Mouse (Mus musculus) neural tube, embryonic 13.5 days (tissue): Measurements from ENCODE around the gene Nrap. TPM values are rescaled to one million over a fixed set of nuclear protein-coding genes. Genes with fewer than 3 reads are reported as not detected.
A peak's percentile ranks its signal among the peaks of the same experiment; 100 is the strongest.

Experiments
- ATAC-seq: fragments of 200-750 bp; cut with Nextera tagmentation; 2 replicates; pipeline ENCODE4 v1.8.0; 2017; ENCODE audit warnings: low read depth, mild to moderate bottlenecking, moderate TSS enrichment, moderate library complexity
- H3K27ac ChIP-seq: fragments of 300-500 bp; sonication (generic); replicated peaks from 2 replicates; pipeline ENCODE4 v1.5.1; 2015; ENCODE audit warnings: moderate library complexity, mild to moderate bottlenecking, inconsistent platforms
- H3K27me3 ChIP-seq: fragments of 300-500 bp; sonication (generic); 2 replicates; pipeline ENCODE4 v1.6.1; 2015; ENCODE audit warnings: mild to moderate bottlenecking, inconsistent platforms
- H3K36me3 ChIP-seq: fragments of 300-500 bp; sonication (generic); 2 replicates; pipeline ENCODE4 v1.6.1; 2015; ENCODE audit warnings: mild to moderate bottlenecking, inconsistent platforms
- H3K4me1 ChIP-seq: fragments of 300-500 bp; sonication (generic); replicated peaks from 2 replicates; pipeline ENCODE4 v1.6.1; 2015; ENCODE audit warnings: inconsistent platforms
- H3K4me2 ChIP-seq: fragments of 300-500 bp; sonication (generic); 2 replicates; pipeline ENCODE4 v1.6.1; 2015; ENCODE audit warnings: inconsistent platforms, mild to moderate bottlenecking, moderate library complexity
- H3K4me3 ChIP-seq: fragments of 300-500 bp; sonication (generic); 2 replicates; pipeline ENCODE4 v1.5.1; 2015; ENCODE audit warnings: mild to moderate bottlenecking, inconsistent platforms
- H3K9ac ChIP-seq: fragments of 300-500 bp; sonication (generic); 2 replicates; pipeline ENCODE4 v1.6.1; 2015; ENCODE audit warnings: moderate library complexity, mild to moderate bottlenecking, inconsistent platforms
- H3K9me3 ChIP-seq: fragments of 300-500 bp; sonication (generic); 2 replicates; pipeline ENCODE4 v1.6.1; 2016; ENCODE audit warnings: inconsistent platforms
- WGBS: fragments of 180-500 bp; shearing (Covaris S2); methylation state at CpG from one replicate; pipeline ENCODE4 v1.1.7; 2015; 5-methylcytosine and 5-hydroxymethylcytosine counted together
- polyA plus RNA-seq: library from polyadenylated mRNA; unstranded; fragments of >200 nt; fragmentation: Nextera tagmentation; extraction: Ambion mirVana; gene quantifications from 2 replicates; pipeline ENCODE4 v1.2.1, GENCODE M21; 2015

Gene Nrap
- 0.32 and 0.40 TPM in 2 replicates for polyA plus RNA-seq

- Histone ChIP-seq H3K9ac (no peak within 1 kb of the TSS), H3K4me1 (no peaks in the 10 kb centered on the region), H3K36me3 (no peaks in the 10 kb centered on the region), H3K27ac (no peak within 1 kb of the TSS), H3K9me3 (no peaks in the 10 kb centered on the region), H3K4me3 (no peak within 1 kb of the TSS), H3K4me2 (no peak within 1 kb of the TSS), H3K27me3 (peaks cover 35% of the 10 kb centered on the region)
- WGBS = 89% methylated on average over 11 of the region's 11 CpGs
- no peak for ATAC-seq
Measured at GRCm38 (mm10) chr19:56389879-56390278, at the start of gene Nrap. Nrap (minus strand) TSS chr19:56390037.

GRCm38 (mm10) chr19:56439072-56439434 lies 49.2 kb upstream of the Nrap start:
- 90% methylated on average over 6 of the region's 6 CpGs for WGBS
- Histone ChIP-seq H3K27ac (no peak overlapping the region), H3K9me3 (no peaks in the 10 kb centered on the region), H3K9ac (no peak overlapping the region), H3K4me2 (no peak overlapping the region), H3K4me1 (0 out of 2 replicates have a peak, but pooled peaks cover 4% of the 10 kb centered on the region), H3K4me3 (no peak overlapping the region), H3K36me3 (no peaks in the 10 kb centered on the region), H3K27me3 (no peaks in the 10 kb centered on the region)
- ATAC-seq = no peak

- Histone ChIP-seq H3K9ac (no peak overlapping the region), H3K9me3 (no peaks in the 10 kb centered on the region), H3K4me1 (0 out of 2 replicates have a peak, but pooled peaks cover 4% of the 10 kb centered on the region), H3K4me3 (no peak overlapping the region), H3K4me2 (no peak overlapping the region), H3K27ac (no peak overlapping the region), H3K27me3 (no peaks in the 10 kb centered on the region), H3K36me3 (no peaks in the 10 kb centered on the region)
- ATAC-seq = no peak
- 90% methylated on average over 7 of the region's 7 CpGs for WGBS
Measured at GRCm38 (mm10) chr19:56438357-56439071, 48.7 kb upstream of the Nrap start.

GRCm38 (mm10) chr19:56436380-56436779 lies 46.5 kb upstream of the Nrap start:
- H3K27ac ChIP-seq = no peak overlapping the region
- no peak overlapping the region for H3K4me3 ChIP-seq
- H3K4me2 ChIP-seq = no peak overlapping the region
- no peaks in the 10 kb centered on the region for H3K27me3 ChIP-seq
- H3K9ac ChIP-seq = no peak overlapping the region
- H3K36me3 ChIP-seq = no peaks in the 10 kb centered on the region
- H3K9me3 ChIP-seq = no peaks in the 10 kb centered on the region
- H3K4me1 ChIP-seq = 0 out of 2 replicates have a peak, but pooled peaks cover 4% of the 10 kb centered on the region
- 88% methylated on average over 13 of the region's 13 CpGs for WGBS
- ATAC-seq = no peak

- 93% methylated on average over 7 of the region's 7 CpGs for WGBS
- Histone ChIP-seq H3K9me3 (no peaks in the 10 kb centered on the region), H3K9ac (no peak overlapping the region), H3K36me3 (no peaks in the 10 kb centered on the region), H3K27ac (no peak overlapping the region), H3K4me2 (no peak overlapping the region), H3K4me1 (0 out of 2 replicates have a peak, but pooled peaks cover 4% of the 10 kb centered on the region), H3K27me3 (no peaks in the 10 kb centered on the region), H3K4me3 (no peak overlapping the region)
- no peak for ATAC-seq
Measured at GRCm38 (mm10) chr19:56433581-56433980, 43.7 kb upstream of the Nrap start.

GRCm38 (mm10) chr19:56432706-56433105 lies 42.9 kb upstream of the Nrap start:
- no peak overlapping the region for H3K27ac ChIP-seq
- H3K9ac ChIP-seq = no peak overlapping the region
- ATAC-seq = no peak
- 77% methylated on average over 10 of the region's 10 CpGs for WGBS
- 0 out of 2 replicates have a peak, but pooled peaks cover 4% of the 10 kb centered on the region for H3K4me1 ChIP-seq
- no peaks in the 10 kb centered on the region for H3K27me3 ChIP-seq
- no peak overlapping the region for H3K4me3 ChIP-seq
- H3K4me2 ChIP-seq = no peak overlapping the region
- no peaks in the 10 kb centered on the region for H3K36me3 ChIP-seq
- H3K9me3 ChIP-seq = no peaks in the 10 kb centered on the region

GRCm38 (mm10) chr19:56430369-56430768 lies 40.5 kb upstream of the Nrap start:
- Histone ChIP-seq H3K4me1 (0 out of 2 replicates have a peak, but pooled peaks cover 4% of the 10 kb centered on the region), H3K27me3 (no peaks in the 10 kb centered on the region), H3K9ac (no peak overlapping the region), H3K4me2 (no peak overlapping the region), H3K9me3 (no peaks in the 10 kb centered on the region), H3K36me3 (no peaks in the 10 kb centered on the region), H3K27ac (no peak overlapping the region), H3K4me3 (no peak overlapping the region)
- ATAC-seq = no peak
- 77% methylated on average over 8 of the region's 8 CpGs for WGBS

- H3K9ac ChIP-seq = no peak overlapping the region
- 63% methylated on average over 9 of the region's 9 CpGs for WGBS
- H3K4me3 ChIP-seq = no peak overlapping the region
- no peak for ATAC-seq
- H3K4me2 ChIP-seq = no peak overlapping the region
- 0 out of 2 replicates have a peak overlapping the region, but pooled peaks have one; percentile 7 for H3K27ac ChIP-seq
- H3K4me1 ChIP-seq = peaks cover 16% of the 10 kb centered on the region
- H3K9me3 ChIP-seq = no peaks in the 10 kb centered on the region
- H3K36me3 ChIP-seq = no peaks in the 10 kb centered on the region
- no peaks in the 10 kb centered on the region for H3K27me3 ChIP-seq
Measured at GRCm38 (mm10) chr19:56425492-56425891, 35.7 kb upstream of the Nrap start.

- no peaks in the 10 kb centered on the region for H3K9me3 ChIP-seq
- no peaks in the 10 kb centered on the region for H3K36me3 ChIP-seq
- H3K4me2 ChIP-seq = no peak overlapping the region
- H3K4me3 ChIP-seq = no peak overlapping the region
- peaks cover 16% of the 10 kb centered on the region for H3K4me1 ChIP-seq
- ATAC-seq = no peak
- H3K27ac ChIP-seq = no peak overlapping the region
- 76% methylated on average over 17 of the region's 17 CpGs for WGBS
- H3K9ac ChIP-seq = no peak overlapping the region
- H3K27me3 ChIP-seq = no peaks in the 10 kb centered on the region
Measured at GRCm38 (mm10) chr19:56424606-56425395, 35.0 kb upstream of the Nrap start.

GRCm38 (mm10) chr19:56423370-56423769 lies 33.5 kb upstream of the Nrap start:
- no peak overlapping the region for H3K9ac ChIP-seq
- peak; percentile 52; the same call in 1 of the 2 replicates for ATAC-seq
- WGBS = 47% methylated on average over 12 of the region's 12 CpGs
- H3K9me3 ChIP-seq = no peaks in the 10 kb centered on the region
- no peaks in the 10 kb centered on the region for H3K27me3 ChIP-seq
- H3K36me3 ChIP-seq = no peaks in the 10 kb centered on the region
- peak overlapping the region; percentile 25 for H3K4me2 ChIP-seq
- no peak overlapping the region for H3K4me3 ChIP-seq
- peaks cover 16% of the 10 kb centered on the region for H3K4me1 ChIP-seq
- H3K27ac ChIP-seq = no peak overlapping the region

GRCm38 (mm10) chr19:56422476-56423338 lies 32.9 kb upstream of the Nrap start:
- H3K9ac ChIP-seq = no peak overlapping the region
- no peaks in the 10 kb centered on the region for H3K27me3 ChIP-seq
- H3K9me3 ChIP-seq = no peaks in the 10 kb centered on the region
- H3K27ac ChIP-seq = no peak overlapping the region
- ATAC-seq = peak; percentile 74; the same call in 1 of the 2 replicates
- WGBS = 26% methylated on average over 14 of the region's 14 CpGs
- H3K36me3 ChIP-seq = no peaks in the 10 kb centered on the region
- H3K4me1 ChIP-seq = peaks cover 16% of the 10 kb centered on the region
- H3K4me3 ChIP-seq = no peak overlapping the region
- no peak overlapping the region; the same call in 1 of the 2 replicates for H3K4me2 ChIP-seq
